Mouse (Mus musculus): ENCODE data around the gene 2810021J22Rik.

DNA sequence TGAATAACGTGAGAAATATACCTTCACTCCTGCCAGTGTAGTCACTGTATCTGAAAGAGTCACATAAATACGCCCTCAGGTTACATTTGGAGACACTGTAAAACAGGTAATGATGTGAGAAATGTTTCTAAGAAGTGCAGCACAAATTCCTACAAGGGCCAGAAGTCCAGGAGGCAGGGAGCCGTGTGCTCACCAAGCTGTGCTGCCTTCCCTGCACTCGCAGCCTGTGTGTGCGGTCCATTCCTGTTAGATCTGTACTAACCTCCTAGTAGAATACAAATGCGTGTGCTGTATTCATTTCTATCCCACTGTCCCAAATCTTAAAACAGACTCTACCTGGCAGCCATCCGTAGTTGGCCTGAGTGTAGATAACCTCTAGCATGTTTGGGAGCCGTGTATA is 6.3 kb upstream of the 2810021J22Rik start:
- TF ChIP-seq CTCF (IDR thresholded peaks at IDR 0.05; ENCODE audit: low read depth, low read length), result no peak
- TF ChIP-seq POLR2A (IDR thresholded peaks at IDR 0.05; ENCODE audit: extremely low read depth, insufficient read depth, low read length), result no peak

Data from liver, adult 2 months (tissue).